Mouse (Mus musculus): ENCODE results near the gene Pinlyp.

The Pinlyp gene

DNA sequence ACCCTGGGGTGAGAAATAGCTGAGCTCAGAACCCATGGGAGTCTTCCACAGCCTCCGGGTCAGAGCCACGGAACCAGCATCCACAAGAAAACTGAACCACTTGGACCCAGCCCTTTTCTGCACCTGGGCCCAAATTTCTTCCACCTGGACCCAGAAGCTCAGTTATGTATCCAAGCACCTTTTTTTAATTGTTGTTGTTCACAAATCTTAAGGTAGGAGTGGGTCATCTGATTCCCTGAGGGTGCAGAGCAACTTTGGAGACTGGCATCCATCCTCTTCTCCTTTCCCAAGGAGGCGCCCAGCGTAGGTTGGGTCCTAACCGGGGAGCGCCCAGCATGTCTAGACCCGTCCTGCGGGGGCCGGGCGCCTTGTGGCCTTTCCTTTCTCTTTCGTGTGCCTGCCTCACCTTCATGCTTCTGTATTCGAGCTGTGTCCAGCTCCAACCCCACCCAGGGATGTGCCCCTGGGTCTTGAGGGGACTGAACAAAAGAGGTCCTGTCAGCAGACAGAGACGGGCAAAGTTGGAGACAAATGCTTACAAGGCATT lies at the start of gene Pinlyp, which contains the start of gene Xrcc1:
Pinlyp (minus strand) TSS at position 51 of the 547 bp plus-strand sequence.
Xrcc1 (plus strand) TSS at position 222 of the 547 bp plus-strand sequence.
- no peak for DNase-seq (ENCODE audit: low read depth, low spot score)

DNA sequence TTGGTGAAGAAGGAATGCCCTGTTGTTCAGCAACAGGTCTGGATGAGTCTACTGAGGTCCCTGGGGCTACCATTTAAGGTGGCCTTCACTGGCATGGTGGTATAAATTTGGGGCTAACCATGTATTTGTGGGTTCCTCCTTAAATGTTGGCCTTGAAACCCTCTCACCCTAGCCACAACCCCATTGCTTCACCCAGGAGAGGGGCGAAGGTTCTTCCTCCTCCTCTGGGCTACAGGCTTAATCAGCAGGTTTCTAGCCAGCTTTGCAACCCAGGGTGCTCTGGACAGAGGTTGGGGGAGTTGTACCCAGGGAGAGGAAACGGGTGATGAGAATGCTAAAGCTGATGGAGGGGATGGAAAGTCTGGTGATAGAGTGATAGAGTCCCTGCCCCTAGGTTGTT lies 49.5 kb upstream of the Pinlyp start:
- no peak for DNase-seq (ENCODE audit: low read depth, low spot score)

DNA sequence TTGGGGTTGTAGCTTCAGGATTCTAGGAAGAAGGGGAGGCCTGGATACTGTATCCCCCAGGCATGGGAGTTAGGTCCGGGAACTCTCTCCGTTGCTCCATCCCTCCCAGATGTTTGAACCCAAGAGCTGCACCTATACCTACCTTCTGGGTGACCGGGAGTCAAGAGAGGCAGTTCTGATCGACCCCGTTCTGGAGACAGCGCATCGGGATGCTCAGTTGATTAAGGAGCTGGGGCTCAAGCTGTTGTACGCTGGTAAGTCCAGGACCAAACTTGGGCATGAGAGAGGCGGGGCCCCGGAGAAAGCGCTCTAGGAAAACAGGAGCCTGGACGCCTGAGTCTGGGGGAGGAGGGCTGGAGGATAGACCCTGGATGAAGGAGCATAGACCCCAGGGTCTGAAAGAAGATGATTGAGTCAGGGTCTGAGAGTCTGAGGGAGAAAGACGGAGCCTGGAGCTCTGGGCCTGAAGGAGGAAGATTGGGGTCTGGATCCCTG lies 48.4 kb upstream of the Pinlyp start:
- peak; percentile 47 for DNase-seq (ENCODE audit: low read depth, low spot score)

DNA sequence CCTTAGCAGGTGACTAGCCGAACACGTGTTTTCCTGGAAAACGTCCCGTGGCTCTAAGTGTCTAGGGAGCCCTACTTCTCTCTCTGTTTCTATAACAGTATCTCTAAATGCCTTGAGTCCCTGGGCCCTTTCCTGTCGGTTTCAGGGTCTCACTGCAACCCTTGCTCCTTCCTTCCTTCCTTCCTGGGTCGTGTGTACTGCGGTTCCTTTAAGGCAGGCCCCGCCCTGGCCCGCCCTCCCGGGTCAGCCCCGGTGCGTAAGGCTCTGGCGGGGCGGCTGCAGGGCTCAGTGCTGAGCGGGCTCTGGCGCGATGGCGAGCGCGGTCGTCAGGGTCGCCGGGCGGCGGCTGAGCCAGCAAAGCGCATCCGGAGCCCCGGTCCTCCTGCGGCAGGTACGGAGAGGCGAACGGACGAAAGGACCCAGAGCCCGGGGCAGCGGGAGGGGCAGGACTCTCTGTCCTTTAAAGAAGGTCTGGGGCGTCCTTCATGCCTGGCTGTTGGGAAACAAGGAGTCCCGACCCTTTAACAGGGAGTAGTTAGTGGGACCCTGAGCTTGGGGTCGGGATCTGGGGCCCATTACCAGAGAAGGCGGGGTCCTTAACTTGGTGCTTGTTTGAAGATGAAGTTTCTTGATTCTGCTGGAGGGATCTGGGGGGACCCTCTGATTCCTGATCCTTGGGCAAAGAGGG lies 47.8 kb upstream of the Pinlyp start:
- DNase-seq (ENCODE audit: low read depth, low spot score) = peak; percentile 78

DNA sequence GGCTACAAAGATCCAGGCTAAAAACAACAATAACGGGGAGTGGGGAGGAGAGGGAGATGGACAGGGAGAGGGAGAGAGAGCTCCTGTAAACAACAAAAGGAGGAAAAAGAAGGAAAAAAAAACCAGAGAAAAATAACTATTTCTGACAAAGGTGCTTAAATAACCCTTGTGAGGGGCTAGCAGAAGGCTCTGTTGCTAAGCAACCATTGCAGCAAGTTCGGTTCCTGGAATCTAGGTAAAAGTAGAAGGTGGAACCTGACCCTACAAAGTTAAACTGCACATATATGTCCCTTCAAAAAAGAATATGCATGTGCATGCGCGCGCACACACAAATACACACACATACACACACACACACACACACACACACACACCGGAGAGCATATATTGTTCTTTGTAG lies 46.9 kb upstream of the Pinlyp start:
- DNase-seq (ENCODE audit: low read depth, low spot score) = peak; percentile 53

DNA sequence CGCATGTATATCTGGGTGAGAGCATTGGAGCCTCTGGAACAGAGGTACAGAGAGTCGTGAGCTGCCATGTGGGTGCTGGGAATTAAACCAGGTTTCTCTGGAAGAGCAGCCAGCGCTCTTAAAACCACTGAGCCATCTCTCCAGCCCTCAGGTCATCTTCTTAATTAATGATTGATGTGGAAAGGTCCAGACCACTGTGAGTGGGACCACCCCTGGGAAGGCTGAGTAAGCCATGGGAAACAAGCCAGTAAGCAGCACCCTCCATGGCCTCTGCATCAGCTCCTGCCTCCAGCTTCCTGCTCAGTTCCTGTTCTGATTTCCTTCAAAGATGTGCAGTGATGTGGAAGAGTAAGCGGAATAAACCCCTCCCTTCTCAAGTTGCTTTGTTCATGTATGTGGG lies 46.2 kb upstream of the Pinlyp start:
- DNase-seq (ENCODE audit: low read depth, low spot score) = no peak

- DNase-seq (ENCODE audit: low read depth, low spot score) = no peak
These were observed 45.8 kb upstream of the Pinlyp start for GRCm38 (mm10) chr7:24591735-24592134.

GRCm38 (mm10) chr7:24588336-24588735 lies 42.4 kb upstream of the Pinlyp start:
- DNase-seq (ENCODE audit: low read depth, low spot score) = no peak

- peak; percentile 83 for DNase-seq (ENCODE audit: low read depth, low spot score)
These were observed 41.6 kb upstream of the Pinlyp start, which contains the start of the genes Ethe1 and Zfp575 for GRCm38 (mm10) chr7:24587330-24588105. TSS of gene Ethe1 (plus strand) at chr7:24587543. TSS of gene Zfp575 (minus strand) at chr7:24587641.

DNA sequence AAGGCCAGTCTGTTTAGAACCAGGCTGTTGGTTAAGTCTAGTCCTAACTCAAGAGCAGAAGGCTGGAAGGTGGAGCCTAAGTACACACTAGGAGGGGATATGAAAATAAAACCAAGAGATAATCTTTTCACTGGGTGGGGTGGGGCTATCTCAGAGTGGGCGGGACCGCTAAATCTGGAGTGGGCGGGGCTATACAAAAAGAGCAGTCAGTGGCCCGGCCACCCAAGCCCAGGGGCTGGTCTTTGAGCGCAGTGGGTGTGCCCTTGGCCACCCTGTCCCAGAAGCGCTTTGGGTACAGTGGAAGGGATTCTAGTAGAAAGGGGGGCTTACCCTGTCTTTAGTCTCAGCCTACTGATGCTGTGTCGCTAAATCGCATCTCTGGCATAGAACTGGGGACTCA lies 40.9 kb upstream of the Pinlyp start:
- DNase-seq (ENCODE audit: low read depth, low spot score) = no peak

DNA sequence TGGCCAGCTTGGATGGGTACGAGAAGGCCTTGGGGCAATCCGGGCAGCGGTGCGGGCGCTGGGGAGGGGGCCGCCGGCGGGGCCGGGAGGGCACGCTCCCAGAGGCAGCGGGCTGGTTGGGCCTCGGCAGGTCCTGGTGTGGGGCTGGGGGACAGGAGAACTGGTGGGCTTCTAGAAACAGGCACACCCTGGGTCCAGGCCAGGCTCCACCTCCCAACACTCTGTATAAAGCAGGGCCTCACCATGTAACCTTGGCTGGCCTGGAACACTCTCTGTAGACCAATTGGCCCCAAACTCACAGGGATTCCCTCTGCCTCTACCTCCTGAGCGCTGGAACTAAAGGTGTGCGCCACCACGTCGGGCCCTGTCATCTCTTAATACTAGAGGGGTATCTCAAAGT lies 40.1 kb upstream of the Pinlyp start:
- peak; percentile 44 for DNase-seq (ENCODE audit: low read depth, low spot score)

- no peak for DNase-seq (ENCODE audit: low read depth, low spot score)
These were observed 39.0 kb upstream of the Pinlyp start for GRCm38 (mm10) chr7:24584876-24585275.

GRCm38 (mm10) chr7:24577811-24578210 lies 31.9 kb upstream of the Pinlyp start:
- no peak for DNase-seq (ENCODE audit: low read depth, low spot score)

DNA sequence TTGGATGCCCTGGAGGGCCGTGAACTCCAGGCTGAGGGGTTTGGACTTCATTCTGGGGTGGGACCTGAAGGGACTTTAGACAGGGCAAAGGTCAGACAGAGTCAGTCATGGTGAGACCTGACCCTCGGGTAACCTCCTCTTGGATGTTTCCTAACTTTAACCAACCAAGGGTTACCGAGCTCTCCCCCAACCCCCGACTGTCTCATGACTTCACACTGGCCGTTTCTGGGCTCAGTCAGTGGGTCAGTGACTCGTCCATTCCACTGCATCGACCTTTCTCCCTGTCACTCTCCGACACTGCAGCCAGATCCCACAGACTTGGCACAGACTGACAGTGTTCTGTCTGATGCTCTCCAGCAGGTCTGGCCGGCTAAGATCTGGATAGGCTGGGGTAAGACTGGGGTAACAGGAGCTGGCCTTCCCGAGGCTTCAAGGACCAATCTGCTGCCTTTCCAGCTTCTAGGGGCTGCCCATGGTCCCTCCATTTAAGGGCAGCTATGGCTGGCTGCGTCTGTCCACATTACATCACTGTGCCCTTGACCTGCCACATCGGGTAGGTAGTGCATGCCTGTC lies 28.4 kb upstream of the Pinlyp start:
- no peak for DNase-seq (ENCODE audit: low read depth, low spot score)

DNA sequence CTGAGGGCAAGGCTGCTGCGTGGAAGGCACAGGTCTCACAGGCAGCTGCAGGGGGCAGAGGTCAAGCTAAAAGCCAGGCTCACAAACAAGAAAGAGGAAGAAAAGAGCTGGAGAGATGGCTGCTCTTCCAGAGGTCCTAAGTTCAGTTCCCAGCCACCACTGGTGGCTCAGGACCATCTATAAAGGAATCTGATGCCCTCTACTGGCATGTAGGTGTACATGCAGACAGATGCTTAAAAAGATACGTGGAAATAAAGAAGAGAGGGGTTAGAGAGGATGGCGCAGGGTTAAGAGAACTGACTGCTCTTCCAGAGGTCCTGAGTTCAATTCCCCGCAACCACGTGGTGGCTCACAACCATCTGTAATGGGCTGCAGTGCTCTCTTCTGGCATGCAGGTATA lies 26.5 kb upstream of the Pinlyp start:
- DNase-seq (ENCODE audit: low read depth, low spot score) = peak; percentile 69

DNA sequence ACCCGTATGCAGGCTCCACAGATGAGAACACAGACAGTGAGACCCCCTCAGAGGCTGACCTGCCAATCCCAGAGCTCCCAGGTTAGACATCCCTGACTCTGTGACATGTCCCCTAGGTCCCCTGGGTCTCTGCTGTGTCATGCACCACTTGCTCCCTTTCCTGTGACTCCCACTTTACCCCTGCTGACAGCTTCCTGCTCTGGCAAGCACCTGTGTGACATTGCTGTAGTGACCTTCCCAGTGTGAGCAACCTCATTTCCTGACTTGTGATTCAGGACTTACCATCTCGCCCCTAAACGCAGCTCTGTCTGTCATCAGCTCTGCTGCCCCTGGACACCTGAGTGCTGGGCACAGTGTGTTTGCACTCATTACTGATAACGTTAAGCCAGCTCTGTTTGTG lies 25.2 kb upstream of the Pinlyp start:
- no peak for DNase-seq (ENCODE audit: low read depth, low spot score)

GRCm38 (mm10) chr7:24568512-24568911 lies 22.6 kb upstream of the Pinlyp start:
- no peak for DNase-seq (ENCODE audit: low read depth, low spot score)

GRCm38 (mm10) chr7:24566206-24566605 lies 20.3 kb upstream of the Pinlyp start:
- no peak for DNase-seq (ENCODE audit: low read depth, low spot score)

- no peak for DNase-seq (ENCODE audit: low read depth, low spot score)
These were observed 19.7 kb upstream of the Pinlyp start for GRCm38 (mm10) chr7:24565627-24566026.

DNA sequence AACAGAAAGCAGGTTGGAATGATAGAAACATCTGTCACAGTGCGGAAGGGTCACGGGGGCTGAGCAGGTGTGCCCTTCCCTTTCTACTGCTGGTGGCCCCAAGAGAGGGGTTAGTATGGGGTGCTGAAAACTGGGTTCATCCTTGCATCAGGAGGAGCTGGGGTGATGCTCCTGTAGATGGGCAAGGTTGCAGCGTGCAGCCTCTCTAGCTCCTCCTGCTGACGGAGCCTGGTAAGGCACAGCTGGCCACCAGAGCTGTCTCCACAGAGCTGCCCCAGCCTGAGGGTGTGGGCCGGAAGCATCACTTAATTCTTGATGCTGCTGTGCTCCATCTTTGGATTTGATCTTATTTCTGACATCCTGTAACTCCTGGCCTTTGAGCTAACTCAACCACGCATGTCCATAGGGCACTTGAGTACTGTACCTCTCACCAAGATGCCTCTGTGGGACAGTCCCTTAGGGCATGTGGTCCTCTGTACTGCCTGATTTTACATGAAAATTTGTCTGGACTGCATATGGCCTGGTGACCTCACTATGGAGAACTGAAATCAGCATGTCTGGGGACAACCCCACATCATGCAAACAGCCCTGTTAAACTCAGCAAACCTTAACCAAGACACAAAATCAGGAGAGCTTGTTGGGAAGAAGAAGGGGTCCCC lies 18.8 kb upstream of the Pinlyp start:
- peak; percentile 75 for DNase-seq (ENCODE audit: low read depth, low spot score)

DNA sequence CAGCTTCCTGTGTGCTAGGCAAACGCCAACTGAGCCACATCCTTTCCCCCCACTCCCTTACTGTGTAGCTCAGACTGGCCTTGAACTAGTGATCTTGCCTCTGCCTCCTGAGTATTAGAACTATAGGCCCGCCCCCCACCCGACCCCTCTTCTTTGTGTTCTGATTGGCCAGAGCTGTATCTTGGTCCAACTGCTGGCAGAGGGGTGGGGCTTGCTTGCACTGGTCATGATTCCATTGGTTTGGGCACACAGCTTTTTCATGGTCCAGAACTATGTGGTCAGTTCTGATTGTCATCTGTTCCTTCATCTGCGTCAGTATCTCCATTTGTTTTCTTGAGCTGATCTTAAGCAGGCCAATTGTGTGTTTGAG lies 17.9 kb upstream of the Pinlyp start:
- peak; percentile 56 for DNase-seq (ENCODE audit: low read depth, low spot score)
